Mouse (Mus musculus): ENCODE data around the gene Lrrc8e.
A peak's percentile ranks its signal among the peaks of the same experiment; 100 is the strongest.

The Lrrc8e gene

GRCm38 (mm10) chr8:4258233-4258632 lies 31.6 kb downstream of the Lrrc8e start:
- DNase-seq, result peak; percentile 86

GRCm38 (mm10) chr8:4258678-4259077 lies 32.1 kb downstream of the Lrrc8e start:
- no peak for DNase-seq

GRCm38 (mm10) chr8:4259125-4259804 lies 32.6 kb downstream of the Lrrc8e start, which contains the start of gene Ctxn1:
TSS of gene Ctxn1 (minus strand) at chr8:4259274.
- peak; percentile 94 for DNase-seq

GRCm38 (mm10) chr8:4259805-4260170 lies 33.2 kb downstream of the Lrrc8e start:
- no peak for DNase-seq

GRCm38 (mm10) chr8:4263105-4263791 lies 36.6 kb downstream of the Lrrc8e start:
- DNase-seq, result no peak

GRCm38 (mm10) chr8:4265160-4265914 lies 38.7 kb downstream of the Lrrc8e start:
- DNase-seq, result no peak

GRCm38 (mm10) chr8:4267627-4268026 lies 41.0 kb downstream of the Lrrc8e start:
- DNase-seq, result no peak

- no peak for DNase-seq
These were observed 43.0 kb downstream of the Lrrc8e start for GRCm38 (mm10) chr8:4269609-4270008.

GRCm38 (mm10) chr8:4275275-4276110 lies 48.9 kb downstream of the Lrrc8e start, which contains the start of gene Timm44:
TSS of gene Timm44 (minus strand) at chr8:4275913.
- DNase-seq, result peak; percentile 96

GRCm38 (mm10) chr8:4276111-4276465 lies 49.5 kb downstream of the Lrrc8e start:
- no peak for DNase-seq

Measured in right cerebral cortex, postnatal 14 days (tissue).